Mouse (Mus musculus): Measurements from ENCODE around the gene Pknox2.

DNA sequence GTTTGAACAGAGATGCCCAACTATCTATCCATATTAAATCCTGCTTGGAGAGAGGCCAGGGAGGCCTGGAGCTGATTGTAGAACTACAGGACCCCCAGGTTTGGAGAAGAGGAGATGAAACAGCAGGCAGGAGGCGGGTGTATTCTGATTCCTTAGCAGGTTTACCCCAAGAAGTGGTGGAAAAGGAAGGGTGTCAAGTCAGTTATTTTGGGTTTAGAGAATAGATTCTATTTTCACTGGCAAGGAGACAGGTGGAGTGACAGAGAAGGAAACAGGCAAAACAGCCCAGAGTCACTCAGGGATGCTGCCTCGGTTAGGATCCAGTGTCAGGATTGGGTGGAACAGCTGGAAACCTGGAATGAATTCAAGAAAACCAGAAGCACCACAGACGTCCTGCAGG lies 263.6 kb downstream of the Pknox2 start:
- TF ChIP-seq CTCF (IDR thresholded peaks at IDR 0.05; ENCODE audit: control insufficient read depth, insufficient read depth, low read length) = no peak
- no peak for TF ChIP-seq POLR2A (IDR thresholded peaks at IDR 0.05; ENCODE audit: borderline replicate concordance, control insufficient read depth, low read depth, low read length)

All from bone marrow, adult 2 months (tissue).